ENCODE assay signal across 11 mouse cellular contexts in genomic region chr2:153516961-153517360, GRCm38 (mm10). TPM values are rescaled to one million over a fixed set of nuclear protein-coding genes. Genes with fewer than 3 reads are reported as not detected.
A peak's percentile ranks its signal among the peaks of the same experiment; 100 is the strongest.
DNase-seq lines count a peak whose midpoint lies in the region; ATAC-seq and TF ChIP-seq lines count a peak whose summit lies in the region.
"Had no signal": no experiment of that assay in that cellular context is flagged by ENCODE, and none has a peak within 500 bp of the region (broad histone marks: within the 10 kb centered on the region; RNA-seq: fewer than 3 reads in every experiment).

No protein-coding gene starts in this region.

- no peak for DNase-seq in heart, adult 2 months
- peak; percentile 64 for DNase-seq in kidney, adult 9 months
- no peak for DNase-seq in left cerebral cortex, adult 11 months (ENCODE audit: low spot score)
- DNase-seq in gastrocnemius, postnatal 36 days: no peak
- DNase-seq: right cerebral cortex, adult 18-20 months had no signal

- H3K27me3 ChIP-seq in heart, adult 2 months (ENCODE audit: control insufficient read depth, insufficient read depth, low read length): no peaks in the 10 kb centered on the region
- H3K27me3 ChIP-seq in heart, embryonic 12.5 days (replicated peaks): no peaks in the 10 kb centered on the region
- no peaks in the 10 kb centered on the region; the same call in 1 of the 2 replicates for H3K27me3 ChIP-seq in neural tube, embryonic 12.5 days (replicated peaks)
- no peaks in the 10 kb centered on the region for H3K27me3 ChIP-seq in neural tube, embryonic 15.5 days (replicated peaks)
- H3K27me3 ChIP-seq in stomach, embryonic 16.5 days (ENCODE audit: control insufficient read depth, insufficient read depth, low read length): no peaks in the 10 kb centered on the region
- H3K27me3 ChIP-seq: liver, embryonic 15.5 days had no signal

- no peak overlapping the region for H3K4me2 ChIP-seq in heart, embryonic 12.5 days
- no peak overlapping the region for H3K4me2 ChIP-seq in neural tube, embryonic 12.5 days (replicated peaks)
- no peak overlapping the region for H3K4me2 ChIP-seq in neural tube, embryonic 15.5 days
- no peak overlapping the region for H3K4me2 ChIP-seq in stomach, embryonic 16.5 days (ENCODE audit: low read depth, low read length)
- H3K4me2 ChIP-seq: liver, embryonic 15.5 days had no signal

- peak; percentile 46 for TF ChIP-seq CTCF in heart, adult 2 months (IDR thresholded peaks at IDR 0.05)

- no peak overlapping the region for H3K27ac ChIP-seq in heart, adult 2 months
- H3K27ac ChIP-seq in heart, embryonic 12.5 days (ENCODE audit: poor library complexity, severe bottlenecking): no peak overlapping the region
- H3K27ac ChIP-seq in neural tube, embryonic 12.5 days: no peak overlapping the region
- no peak overlapping the region for H3K27ac ChIP-seq in neural tube, embryonic 15.5 days (replicated peaks)
- no peak overlapping the region for H3K27ac ChIP-seq in stomach, embryonic 16.5 days (ENCODE audit: low read length)
- H3K27ac ChIP-seq: liver, embryonic 15.5 days had no signal

- no peak for TF ChIP-seq POLR2A in heart, adult 2 months (IDR thresholded peaks at IDR 0.05; ENCODE audit: insufficient read depth, low read depth, low read length)

- H3K36me3 ChIP-seq in heart, adult 2 months (ENCODE audit: control insufficient read depth, insufficient read depth, low read length): no peaks in the 10 kb centered on the region
- H3K36me3 ChIP-seq in heart, embryonic 12.5 days: no peaks in the 10 kb centered on the region
- H3K36me3 ChIP-seq in neural tube, embryonic 12.5 days: no peaks in the 10 kb centered on the region
- no peaks in the 10 kb centered on the region for H3K36me3 ChIP-seq in neural tube, embryonic 15.5 days
- H3K36me3 ChIP-seq in stomach, embryonic 16.5 days (ENCODE audit: control insufficient read depth, insufficient read depth, low read length): no peaks in the 10 kb centered on the region
- H3K36me3 ChIP-seq: liver, embryonic 15.5 days had no signal

- intact Hi-C loops in heart, adult 2 months (cut with DNase I): no loop called here
- intact Hi-C loops in gastrocnemius, postnatal 36 days (cut with DNase I): no loop called here

- TF ChIP-seq EP300 in heart, adult 2 months (IDR thresholded peaks at IDR 0.05; ENCODE audit: insufficient read depth, low read depth, low read length): no peak

- 59% methylated on average over 4 of the region's 4 CpGs for WGBS in heart, adult 2 months
- 45% methylated on average over 4 of the region's 4 CpGs for WGBS in heart, embryonic 12.5 days
- WGBS in neural tube, embryonic 12.5 days: 46% methylated on average over 4 of the region's 4 CpGs
- 44% methylated on average over 4 of the region's 4 CpGs for WGBS in neural tube, embryonic 15.5 days
- 47% methylated on average over 4 of the region's 4 CpGs for WGBS in stomach, embryonic 16.5 days

- H3K79me2 ChIP-seq in heart, adult 2 months (replicated peaks; ENCODE audit: control insufficient read depth, insufficient read depth, low read length): no peaks in the 10 kb centered on the region

- H3K4me3 ChIP-seq in heart, adult 2 months: no peak overlapping the region
- H3K4me3 ChIP-seq in heart, embryonic 12.5 days: no peak overlapping the region
- no peak overlapping the region for H3K4me3 ChIP-seq in neural tube, embryonic 12.5 days
- H3K4me3 ChIP-seq in neural tube, embryonic 15.5 days (replicated peaks): no peak overlapping the region
- H3K4me3 ChIP-seq in stomach, embryonic 16.5 days (replicated peaks; ENCODE audit: low read length): no peak overlapping the region
- H3K4me3 ChIP-seq: liver, embryonic 15.5 days had no signal

- ATAC-seq in heart, embryonic 12.5 days (ENCODE audit: insufficient number of reproducible peaks, low FRiP score): no peak
- ATAC-seq in neural tube, embryonic 12.5 days (ENCODE audit: low FRiP score, low read depth): no peak
- ATAC-seq in neural tube, embryonic 15.5 days (ENCODE audit: low FRiP score): no peak
- ATAC-seq in stomach, embryonic 16.5 days (ENCODE audit: insufficient read depth, low FRiP score): peak; percentile 62; the same call in 1 of the 2 replicates

- no peaks in the 10 kb centered on the region for H3K4me1 ChIP-seq in heart, adult 2 months (ENCODE audit: control insufficient read depth, insufficient read depth, low read length)
- H3K4me1 ChIP-seq in heart, embryonic 12.5 days (replicated peaks): peaks cover 58% of the 10 kb centered on the region
- H3K4me1 ChIP-seq in neural tube, embryonic 12.5 days: peaks cover 15% of the 10 kb centered on the region
- H3K4me1 ChIP-seq in neural tube, embryonic 15.5 days: peaks cover 17% of the 10 kb centered on the region
- H3K4me1 ChIP-seq in stomach, embryonic 16.5 days (ENCODE audit: control insufficient read depth, insufficient read depth, low read length): 0 out of 2 replicates have a peak, but pooled peaks cover 6% of the 10 kb centered on the region

- no peaks in the 10 kb centered on the region for H3K9me3 ChIP-seq in heart, embryonic 12.5 days (replicated peaks)
- H3K9me3 ChIP-seq in neural tube, embryonic 12.5 days: no peaks in the 10 kb centered on the region
- H3K9me3 ChIP-seq in neural tube, embryonic 15.5 days (replicated peaks): no peaks in the 10 kb centered on the region
- H3K9me3 ChIP-seq in stomach, embryonic 16.5 days (replicated peaks; ENCODE audit: control insufficient read depth, low read length): no peaks in the 10 kb centered on the region
- H3K9me3 ChIP-seq: liver, embryonic 15.5 days had no signal

- no peak overlapping the region for H3K9ac ChIP-seq in heart, adult 2 months (ENCODE audit: low read depth, low read length)
- no peak overlapping the region for H3K9ac ChIP-seq in heart, embryonic 12.5 days
- 0 out of 2 replicates have a peak overlapping the region, but pooled peaks have one; percentile 8 for H3K9ac ChIP-seq in neural tube, embryonic 12.5 days
- no peak overlapping the region for H3K9ac ChIP-seq in neural tube, embryonic 15.5 days (replicated peaks)
- H3K9ac ChIP-seq in stomach, embryonic 16.5 days (ENCODE audit: low read length): no peak overlapping the region
- H3K9ac ChIP-seq: liver, embryonic 15.5 days had no signal

RNA-seq across cellular contexts. Expression of gene Nol4l, which starts 12.8 kb away (rescaled TPM):
- 1 to 10 TPM; 3.5 to 4.4 TPM for total RNA-seq in heart, adult 2 months (2021)
- 3.9 and 4.0 TPM in 2 replicates for polyA plus RNA-seq in heart, adult 2 months (2012; rRNA removed)
- polyA plus RNA-seq in heart, embryonic 12.5 days (2016; fragmentation: Nextera tagmentation; extraction: Ambion mirVana): 14.9 and 15.2 TPM in 2 replicates
- polyA plus RNA-seq in neural tube, embryonic 12.5 days (2016; fragmentation: Nextera tagmentation; extraction: Ambion mirVana): 36.3 and 39.9 TPM in 2 replicates
- polyA plus RNA-seq in neural tube, embryonic 15.5 days (2015; fragmentation: Nextera tagmentation; extraction: Ambion mirVana): 31.4 and 36.1 TPM in 2 replicates
- 11.3 and 11.5 TPM in 2 replicates for polyA plus RNA-seq in stomach, embryonic 16.5 days (2015; fragmentation: Nextera tagmentation; extraction: Ambion mirVana)
- 1 to 10 TPM in 1 of 2 experiments, under 1 TPM in 1; 0.94 to 1.0 TPM for total RNA-seq in gastrocnemius, postnatal 36 days (2021)

RNA-seq across cellular contexts. Expression of gene 4930404H24Rik, which starts 24.4 kb away (rescaled TPM):
- not detected for total RNA-seq in heart, adult 2 months (2021)
- polyA plus RNA-seq in heart, adult 2 months (2012; rRNA removed): not detected in 2 replicates
- not detected in 2 replicates for polyA plus RNA-seq in heart, embryonic 12.5 days (2016; fragmentation: Nextera tagmentation; extraction: Ambion mirVana)
- polyA plus RNA-seq in neural tube, embryonic 12.5 days (2016; fragmentation: Nextera tagmentation; extraction: Ambion mirVana): not detected in 2 replicates
- not detected in 2 replicates for polyA plus RNA-seq in neural tube, embryonic 15.5 days (2015; fragmentation: Nextera tagmentation; extraction: Ambion mirVana)
- not detected in 2 replicates for polyA plus RNA-seq in stomach, embryonic 16.5 days (2015; fragmentation: Nextera tagmentation; extraction: Ambion mirVana)
- total RNA-seq in gastrocnemius, postnatal 36 days (2021): not detected
- polyA plus RNA-seq: heart, embryonic 16.5 days; liver, embryonic 15.5 days had no signal
